Mouse (Mus musculus) brain, adult 2 months (tissue): ENCODE data around the gene Nfic.

Experiments
- DNase-seq: peaks from one replicate; pipeline ENCODE4 v3.0.0; 2011; ENCODE audit warnings: low read depth, low spot score

Gene Nfic

DNA sequence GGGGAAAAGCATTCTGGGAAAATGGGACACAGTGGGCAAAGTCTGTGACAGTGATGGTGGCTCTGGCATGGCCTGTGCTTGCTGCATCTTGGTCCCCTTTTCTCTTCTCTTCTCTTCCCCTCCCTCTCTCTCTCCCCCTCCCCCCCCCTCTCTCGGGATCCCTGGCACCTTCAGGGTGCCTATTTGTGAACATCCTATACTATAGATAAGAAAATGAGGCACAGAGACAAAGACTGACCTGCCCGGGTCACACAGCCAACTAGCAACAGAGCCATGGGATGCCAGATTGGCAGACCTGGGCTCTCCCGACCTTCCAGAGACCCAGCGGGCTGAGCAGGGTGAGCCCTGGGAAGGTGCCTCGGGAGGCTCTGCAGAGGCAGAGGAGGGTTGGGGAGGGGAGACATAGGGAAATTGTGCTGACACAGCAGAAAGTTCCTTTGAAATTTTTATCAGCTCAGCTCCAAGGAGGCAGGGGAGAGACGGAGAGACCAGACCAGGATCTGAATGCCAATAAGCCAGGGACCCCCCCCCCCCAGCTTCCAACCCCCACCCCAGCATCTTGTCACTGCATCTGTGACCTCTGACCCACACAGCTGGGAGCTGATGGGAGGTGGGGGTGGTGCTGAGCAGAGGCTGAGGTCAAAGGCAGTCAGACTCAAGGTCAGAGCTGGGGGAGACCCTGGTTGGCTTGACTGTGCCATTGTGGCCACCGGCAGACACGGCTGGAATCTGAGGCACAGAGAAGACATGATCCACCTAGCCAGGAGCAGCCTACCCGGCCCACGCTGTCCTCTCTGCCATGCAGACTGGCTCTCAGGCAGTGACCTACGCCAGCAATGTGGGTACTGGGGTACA is 37.0 kb downstream of the Nfic start:
- DNase-seq, result no peak

DNA sequence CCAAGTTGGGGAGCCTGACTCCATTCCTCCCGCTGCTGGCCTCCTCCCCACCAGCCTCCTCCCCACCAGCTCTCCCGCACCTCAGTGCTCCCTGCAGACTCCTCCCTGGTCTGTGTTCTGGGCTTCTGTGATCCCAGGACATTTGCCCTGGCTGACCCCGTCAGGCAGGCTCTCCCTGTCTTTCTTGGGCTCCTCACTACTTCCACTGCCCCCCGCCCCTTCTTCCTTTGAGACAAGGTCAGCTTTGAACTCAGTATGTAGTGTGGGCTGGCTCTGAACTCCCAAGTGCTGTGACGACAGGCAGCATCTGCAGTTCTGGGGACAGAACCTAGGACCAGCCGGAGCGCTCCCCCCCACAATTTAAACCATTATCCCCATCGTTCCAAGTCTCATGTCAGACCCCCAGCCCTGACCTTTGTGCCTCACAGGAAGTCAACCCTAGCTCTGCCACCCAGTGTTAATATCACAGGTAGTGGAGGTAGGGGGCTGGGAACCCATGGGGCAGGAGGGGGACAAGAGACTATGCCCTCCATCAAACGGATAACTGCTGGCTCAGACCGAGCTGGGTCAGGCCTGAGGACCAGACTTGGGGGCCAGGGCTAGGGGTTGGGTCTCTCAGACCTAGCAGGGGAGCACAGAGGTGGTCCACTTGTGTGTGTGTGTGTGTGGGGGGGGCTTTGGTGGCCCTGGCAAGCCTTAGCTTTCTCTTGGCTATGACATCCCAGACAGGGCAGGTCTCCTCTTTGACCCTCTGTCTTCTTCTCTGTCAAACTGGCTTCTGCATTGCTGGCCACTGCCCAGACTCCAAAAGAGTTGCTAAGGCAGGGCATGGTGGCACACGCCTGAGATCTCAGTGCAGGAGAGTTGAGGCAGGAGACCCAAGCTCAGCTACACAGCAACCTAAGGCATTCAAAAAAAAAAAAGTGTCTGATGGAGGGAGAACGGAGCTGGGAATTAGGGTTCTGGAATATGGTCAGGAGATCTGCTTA is 37.9 kb downstream of the Nfic start:
- DNase-seq, result no peak

DNA sequence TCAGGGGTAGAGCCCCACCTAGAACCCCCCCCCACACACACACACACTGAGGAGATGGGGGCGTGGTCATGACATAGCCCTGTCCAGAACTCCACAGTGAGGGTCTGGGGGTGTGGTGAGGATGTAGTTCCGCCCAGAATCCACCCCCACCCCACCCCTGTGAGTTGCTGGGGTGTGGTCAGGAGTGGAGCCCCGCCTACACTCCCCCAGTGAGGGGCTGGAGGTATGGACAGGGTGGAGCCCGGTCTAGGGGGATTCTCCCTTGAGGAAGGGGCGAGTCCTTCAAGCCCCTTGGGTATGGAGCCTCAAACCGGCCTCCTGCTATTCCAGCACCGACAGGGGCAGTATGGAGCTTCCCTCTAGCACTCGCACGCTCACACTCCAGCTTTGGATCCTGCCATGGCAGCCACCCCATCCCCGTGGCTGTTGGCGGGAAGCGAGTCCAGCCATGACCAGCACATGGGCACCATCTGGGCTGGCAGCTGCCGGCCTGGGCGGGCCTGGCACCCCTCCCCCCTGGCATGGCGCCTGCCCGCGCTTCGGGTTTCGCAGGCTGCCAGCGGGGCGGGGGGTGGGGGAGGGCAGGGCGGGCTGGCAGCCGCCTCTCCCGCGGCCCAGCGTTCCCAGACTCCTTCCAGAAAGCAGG is 38.7 kb downstream of the Nfic start:
- DNase-seq, result peak; percentile 97

DNA sequence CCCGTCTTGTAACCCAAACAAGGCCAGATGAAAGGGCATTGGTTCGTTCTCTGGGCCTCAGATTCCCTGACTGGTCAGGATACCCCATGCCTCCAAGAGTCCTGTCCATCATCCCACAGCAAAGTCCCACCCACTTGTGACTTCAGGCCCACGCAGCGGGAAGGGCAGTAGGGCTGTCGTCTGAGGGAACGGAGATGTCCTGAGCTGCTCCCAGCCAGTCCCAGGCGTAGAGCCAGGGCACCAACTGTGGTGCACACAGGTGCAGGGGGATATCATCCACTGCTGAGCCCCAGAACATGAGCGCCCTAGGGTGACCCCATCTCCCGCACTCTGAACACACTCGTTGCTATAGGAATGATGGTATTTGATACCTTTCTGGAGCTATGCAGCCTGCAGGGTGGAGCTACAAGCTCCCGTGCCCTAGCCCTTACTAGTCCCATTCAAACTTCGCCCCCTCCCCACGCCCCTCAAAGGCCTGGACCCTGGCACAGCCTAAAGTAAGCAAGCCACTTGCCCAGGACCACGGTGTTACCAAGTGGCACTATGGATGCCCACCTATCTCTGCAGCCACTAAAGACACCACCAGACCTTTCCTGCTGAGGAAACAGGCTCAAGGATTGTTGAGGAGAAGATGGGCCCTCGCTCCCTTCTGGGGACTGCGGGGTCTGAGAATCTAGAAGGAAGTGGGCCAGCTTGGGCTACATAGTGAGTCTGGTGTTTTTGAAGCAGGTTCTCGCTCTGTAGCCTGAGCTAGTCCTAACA is 39.7 kb downstream of the Nfic start:
- peak; percentile 74 for DNase-seq

DNA sequence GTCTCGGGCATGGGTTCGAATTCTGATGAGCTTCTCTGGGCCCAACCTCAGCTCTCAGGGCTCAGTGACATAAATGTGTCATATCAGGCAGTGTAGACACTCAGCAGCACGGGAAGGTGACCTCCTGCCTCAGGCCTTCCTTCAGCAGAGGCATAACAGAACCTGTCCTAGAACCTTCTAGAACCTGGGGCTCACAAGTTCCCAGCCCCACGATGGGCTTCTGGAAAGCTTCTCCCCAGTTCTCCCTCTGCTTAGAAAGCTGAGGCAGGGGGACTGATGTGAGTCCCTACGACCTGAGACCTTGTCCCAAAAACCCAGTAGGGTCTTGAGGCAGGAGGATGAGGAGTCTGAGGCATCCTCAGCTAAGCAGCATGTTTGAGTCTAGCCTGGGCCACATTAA is 40.3 kb downstream of the Nfic start:
- DNase-seq, result no peak

DNA sequence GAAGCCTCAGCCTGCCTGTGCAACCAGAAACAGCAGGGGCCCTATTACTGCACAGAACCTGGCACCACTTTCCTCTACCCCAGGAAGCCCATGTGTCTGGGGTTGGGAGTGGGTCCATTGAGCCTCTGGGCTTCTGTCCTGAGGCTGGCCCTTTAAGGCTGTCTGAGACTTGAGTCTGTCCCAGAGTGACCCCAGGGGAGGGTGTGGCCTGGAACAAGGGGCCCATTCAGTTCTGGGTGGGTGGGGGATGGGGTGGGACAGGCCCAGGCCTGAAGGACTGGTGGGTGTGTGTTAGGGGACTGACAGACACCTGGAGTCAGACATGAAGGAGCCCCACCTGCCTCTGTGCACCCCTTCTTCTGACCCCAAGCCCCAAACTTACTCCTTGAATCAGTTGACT is 40.8 kb downstream of the Nfic start:
- peak; percentile 84 for DNase-seq

DNA sequence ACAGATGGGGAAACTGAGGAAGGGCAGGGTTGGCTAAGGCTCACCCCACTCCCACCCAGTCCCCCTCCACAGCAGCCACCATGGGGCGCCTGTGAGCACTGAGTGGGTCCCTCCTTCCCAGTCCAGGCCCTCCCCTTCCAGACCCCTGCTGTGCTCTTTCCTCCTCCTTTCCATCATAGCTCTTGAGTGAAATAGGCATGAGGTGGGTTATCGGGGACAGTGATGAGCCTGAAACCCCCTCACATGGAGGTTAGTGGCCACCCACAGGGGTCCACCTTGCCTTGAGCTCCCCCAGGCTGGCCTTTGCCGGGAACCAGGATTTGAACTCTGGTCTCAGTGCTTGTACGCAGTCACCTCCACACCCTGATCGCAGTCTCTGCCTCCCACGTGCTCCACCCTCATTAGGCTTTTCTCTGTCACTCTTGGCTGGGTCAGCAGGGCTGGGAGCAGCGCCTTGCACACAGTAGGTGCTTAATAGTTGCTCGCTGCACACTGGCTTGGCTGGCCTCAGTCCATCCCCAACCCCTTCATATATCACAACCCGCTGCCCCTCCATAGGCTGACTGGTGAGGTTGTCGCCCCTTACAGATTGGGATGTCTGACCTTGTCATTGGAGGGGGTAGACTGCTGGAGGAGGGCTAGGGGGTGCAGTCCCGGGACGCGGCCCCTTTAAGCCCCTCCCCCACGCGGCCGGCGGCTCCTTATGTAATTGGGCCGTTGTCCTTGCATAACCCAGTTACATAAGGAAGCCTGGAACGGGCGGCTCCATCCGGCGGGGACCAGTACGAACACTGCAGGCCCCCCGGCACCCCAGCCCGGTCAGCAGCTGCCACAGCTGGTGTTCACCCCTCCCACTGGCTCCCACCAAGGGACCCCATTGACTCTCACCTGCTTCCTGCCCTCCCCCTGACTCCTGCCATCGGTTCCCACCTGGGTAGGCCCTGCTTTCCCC is 41.8 kb downstream of the Nfic start:
- peak; percentile 85 for DNase-seq

DNA sequence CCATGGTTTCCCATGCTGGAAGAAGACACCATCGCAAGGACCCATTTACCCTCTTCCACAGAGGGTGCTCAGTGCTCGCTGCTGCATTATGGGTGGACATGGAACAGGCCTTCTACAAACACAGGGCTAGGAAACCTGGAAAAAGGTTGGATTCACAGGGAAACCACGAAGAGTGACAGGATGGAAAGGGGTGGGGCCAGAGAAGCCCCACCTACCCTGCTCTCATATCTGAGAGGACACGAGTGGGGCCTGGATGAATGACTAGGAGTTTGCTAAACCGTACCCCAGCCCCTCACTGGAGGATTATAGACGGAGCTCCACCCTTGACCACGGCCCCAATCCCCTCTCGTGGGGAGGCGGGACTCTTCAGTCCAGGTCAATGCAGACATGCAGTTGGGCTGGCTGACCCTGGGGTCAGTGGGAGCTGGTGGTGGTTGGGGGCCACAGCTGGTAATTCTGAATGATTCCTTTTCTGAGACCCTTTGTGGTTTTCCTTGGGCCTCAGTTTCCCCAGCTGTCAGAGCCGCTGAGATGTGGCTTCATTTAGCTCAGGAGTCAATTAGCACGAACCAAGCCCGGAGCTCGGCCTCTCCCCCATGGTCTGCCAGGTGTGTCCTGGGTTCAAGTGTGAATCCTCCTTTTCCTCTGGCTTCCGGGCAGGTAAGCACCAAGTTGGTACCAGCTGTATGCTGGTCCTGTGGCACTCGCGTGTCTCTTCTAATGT is 42.7 kb downstream of the Nfic start:
- DNase-seq, result peak; percentile 65

DNA sequence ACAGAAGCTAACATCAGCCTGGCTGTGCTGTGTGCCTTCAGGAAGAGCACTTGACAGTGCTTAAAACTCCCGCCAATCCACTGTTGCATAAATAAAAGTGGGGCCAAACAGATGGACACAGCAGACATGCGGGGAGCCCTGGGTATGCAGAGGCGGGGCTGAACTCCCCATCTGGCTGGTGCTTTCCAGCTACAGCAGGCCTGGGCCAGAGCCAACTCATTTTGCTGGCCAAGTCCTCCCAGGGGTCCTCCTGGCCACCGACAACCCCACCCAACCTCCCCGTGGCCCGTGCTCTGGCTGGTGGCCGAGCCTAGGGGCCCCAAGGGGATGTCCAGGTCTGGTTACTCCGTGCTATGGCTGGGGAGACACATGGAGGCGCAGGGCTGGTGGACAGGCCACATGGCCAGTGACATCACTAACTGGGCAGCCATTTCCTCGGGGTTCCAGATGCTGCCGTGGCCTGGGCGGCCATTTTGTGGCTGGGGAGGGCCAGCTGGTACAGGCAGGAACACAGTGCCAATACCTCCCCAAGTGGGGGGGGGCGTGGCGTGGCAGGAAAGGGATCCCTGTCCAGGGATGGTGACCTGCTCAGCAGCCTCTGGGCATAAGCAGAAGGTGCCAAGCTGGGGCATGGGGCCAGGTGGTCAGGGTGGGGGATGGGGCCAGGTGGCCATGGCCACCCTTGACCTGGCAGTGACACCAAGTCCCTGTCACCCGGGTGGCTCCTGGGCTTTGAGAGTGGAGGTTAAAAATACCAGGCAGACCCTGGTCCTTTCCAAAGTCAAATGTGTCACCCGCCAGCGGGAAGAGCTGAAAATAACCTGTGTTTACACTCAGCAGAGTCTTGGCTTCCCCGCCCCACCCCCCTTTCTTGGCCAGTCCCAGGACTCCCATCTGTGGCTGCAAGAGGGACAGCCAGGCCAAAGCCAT is 43.7 kb downstream of the Nfic start:
- DNase-seq, result peak; percentile 93

DNA sequence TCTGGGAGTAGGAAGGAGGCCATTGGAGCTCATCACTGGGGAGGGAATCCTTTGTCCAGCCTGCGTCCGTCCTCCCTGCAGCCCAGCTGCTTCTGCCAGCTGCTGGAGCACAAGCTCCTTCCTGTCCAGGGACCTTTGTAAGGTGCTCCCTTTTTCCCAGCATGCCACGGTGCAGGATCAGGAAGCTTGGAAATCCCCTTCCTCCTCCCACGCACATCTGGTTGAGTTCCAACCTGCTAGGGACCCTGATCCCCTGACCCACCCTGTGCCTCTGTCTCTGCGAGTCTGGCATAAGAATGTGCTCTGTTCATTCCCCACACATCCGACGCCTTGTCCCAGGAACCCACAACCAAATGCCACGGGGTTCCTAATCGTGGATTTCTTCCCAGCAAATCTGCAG is 44.5 kb downstream of the Nfic start:
- DNase-seq, result no peak

DNA sequence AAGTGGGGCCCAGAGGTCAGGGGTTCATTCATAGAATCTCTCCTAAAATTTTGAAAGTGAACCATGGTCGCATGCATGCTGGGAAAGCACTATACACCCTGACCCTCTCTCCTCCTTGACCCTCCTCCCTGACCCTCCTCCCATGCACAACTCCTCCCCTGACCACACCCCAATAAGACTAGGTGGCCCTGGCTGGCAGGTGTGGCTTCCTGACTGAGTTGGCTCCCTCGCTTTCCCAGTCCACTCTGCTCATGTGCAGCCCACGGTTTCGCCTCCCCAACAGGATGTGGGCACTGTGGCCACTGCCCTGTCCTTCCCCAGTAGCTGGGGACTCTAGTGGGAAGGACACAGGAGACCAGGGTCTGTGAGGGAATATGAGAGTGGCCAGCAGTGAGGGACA is 45.1 kb downstream of the Nfic start:
- no peak for DNase-seq

DNA sequence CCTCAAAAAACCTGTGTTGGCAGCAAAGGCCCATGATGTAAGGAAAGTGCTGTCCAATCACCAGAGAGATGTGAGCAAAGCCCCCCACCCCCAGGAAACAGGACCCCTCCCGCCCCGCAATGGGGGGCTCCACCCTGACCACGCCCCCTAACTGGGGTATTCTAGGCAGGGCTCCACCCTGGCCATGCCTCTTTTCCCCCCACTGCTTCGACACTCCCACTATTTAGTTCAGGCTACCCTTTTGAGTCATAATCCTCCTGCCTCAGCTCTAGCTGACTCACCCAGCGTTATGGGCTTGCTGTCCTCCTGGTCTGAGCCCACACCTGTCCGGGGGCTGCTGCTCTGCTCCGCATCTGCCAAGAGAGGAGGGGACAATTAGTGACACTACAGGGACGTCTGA is 46.1 kb downstream of the Nfic start:
- DNase-seq, result no peak

DNA sequence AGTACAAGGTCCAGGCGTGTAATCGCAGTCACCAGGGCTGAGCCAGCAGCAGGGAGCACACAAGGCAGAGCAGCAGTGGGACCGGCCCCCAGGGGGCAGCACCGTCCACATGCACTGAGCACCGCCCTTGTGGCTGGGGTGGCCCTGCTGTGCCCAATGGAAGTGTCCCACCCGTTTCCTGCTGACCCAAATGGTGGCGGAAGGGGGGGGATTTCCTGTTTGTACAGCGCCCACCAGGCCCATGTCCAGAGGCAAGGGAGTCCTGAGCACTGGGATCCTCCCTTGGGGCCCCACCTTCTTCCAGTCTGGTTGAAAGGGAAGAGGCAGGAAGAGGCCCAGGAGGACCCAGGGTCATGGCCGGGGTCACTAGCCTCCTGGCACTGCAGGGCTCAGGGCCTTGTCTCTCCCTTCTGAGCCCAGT is 46.6 kb downstream of the Nfic start:
- peak; percentile 83 for DNase-seq

DNA sequence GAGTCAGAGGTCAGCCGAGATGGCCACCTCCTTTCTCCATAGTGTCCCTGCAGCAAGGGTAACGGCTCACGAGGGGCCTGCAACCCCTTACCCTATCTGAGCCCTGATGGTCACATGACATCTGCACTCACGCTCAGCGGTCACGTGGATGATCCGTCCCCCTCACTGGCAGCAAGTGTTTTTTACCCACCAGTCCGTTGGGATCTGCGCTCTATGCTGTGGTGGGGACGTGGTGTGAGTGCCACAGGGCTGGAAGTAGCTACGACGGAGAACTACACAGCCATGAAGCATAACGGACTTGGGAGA is 47.1 kb downstream of the Nfic start:
- no peak for DNase-seq

DNA sequence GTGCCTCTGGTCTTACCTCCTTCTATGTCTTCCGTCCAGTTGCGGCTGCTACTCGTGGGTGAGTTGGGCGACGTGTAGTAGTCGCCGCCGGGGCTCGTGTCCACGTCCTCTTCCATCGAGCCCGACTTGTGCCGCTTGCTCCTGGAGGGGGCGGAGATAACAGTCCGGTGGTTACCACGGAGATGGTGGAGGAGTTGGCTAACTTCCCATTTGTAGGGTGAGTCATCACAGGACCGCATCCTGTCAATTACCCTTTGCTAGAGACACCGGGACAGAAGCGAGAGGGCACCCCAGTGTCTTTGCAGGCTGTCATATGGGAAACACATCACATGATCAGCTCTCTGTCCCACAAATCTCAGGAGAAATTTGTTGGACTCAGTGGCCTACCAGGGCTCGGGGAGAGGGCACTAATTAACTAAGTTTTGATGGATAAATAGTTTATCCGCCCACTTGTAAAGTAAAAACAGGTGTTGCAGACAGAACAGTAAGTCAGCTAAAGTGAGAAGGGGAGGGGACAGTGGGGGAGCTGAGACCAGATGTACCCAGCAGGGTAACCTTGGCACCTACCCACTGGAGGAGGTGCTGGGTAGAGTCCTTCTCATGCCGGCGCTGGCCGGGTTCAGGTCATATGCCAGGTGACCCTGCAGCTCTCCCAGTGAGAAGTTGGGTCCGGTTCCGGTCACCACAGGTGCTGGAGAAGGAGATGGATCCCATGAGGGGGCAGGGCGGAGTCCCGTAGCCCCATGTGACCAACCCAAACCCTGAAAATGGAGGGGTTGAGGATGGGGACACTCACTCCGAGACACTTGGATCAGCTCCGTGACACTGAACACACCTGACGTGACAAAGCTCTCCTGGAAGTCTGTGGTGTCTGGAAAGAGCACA is 47.7 kb downstream of the Nfic start:
- peak; percentile 97 for DNase-seq

DNA sequence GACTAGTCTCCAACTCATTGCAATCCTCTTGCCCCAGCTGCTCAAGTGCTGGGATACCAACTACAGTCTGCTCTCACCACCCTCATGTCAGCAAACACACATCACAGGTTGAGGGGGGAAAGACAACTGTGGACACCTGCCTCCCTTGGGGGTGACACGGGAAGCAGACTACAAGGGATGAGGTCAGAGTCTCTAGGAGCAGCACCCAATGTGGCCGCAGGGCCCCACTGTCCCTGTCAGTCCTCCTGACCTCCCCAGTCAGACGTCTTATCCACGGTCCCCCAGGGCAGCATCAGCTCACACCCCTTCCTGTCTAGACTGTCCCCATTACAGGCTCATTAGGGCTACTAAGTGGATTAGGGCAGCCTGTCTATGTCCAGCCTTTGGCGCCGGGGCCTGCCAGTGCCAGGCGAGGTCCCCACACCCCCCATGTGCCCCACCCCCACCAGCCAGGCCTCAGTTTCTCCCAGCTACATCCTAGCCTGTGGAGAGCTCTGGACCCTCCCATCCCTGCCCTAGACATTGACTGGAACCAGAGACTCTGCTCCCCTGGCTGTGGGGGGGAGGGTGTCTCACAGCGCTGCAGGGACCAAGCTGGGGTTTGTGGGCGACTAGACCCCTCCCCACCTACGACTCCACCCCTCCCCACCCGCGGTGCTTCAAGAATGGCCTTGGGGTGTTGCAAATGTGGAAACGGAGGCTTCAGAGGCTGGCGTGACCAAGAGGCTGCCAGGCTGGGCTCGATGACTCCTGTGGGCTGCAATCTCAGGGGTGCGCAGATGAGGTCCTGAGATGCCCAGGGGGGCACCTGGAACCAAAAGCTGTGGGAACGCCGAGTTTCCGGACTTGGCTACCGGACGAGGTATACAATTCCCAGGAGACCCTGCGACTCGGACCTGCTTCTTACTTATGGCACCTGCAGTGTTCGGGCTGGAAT is 48.7 kb downstream of the Nfic start:
- DNase-seq, result no peak
